Mouse (Mus musculus): ENCODE results near the gene Ctnna3. TPM values are rescaled to one million over a fixed set of nuclear protein-coding genes. Genes with fewer than 3 reads are reported as not detected.
"Not testable (repeated sequence)": the region's sequence is repeated elsewhere in the genome, so short reads cannot be mapped to it uniquely, and the experiment has no call there.

Ctnna3 gene
- polyA plus RNA-seq, 1 experiment from 2014 or later, result not detected

DNA sequence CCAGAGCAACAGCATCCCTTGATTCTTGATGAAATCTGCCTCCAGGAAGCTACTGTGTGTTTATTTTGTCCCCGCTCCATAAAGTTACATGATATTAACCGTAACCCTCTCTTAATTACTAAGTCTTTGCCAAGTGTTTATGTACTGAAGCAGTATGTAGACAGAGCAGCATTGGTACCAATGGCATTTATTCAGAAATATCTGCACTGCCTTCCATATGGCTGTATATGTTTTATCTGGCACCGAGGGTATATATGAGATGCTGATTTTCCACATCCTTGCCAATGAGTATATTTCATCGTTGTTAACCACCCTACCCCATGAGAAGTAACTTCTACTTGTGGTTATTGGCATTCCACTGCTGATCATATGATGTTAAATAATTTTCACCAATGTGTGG lies 947.9 kb downstream of the Ctnna3 start:
- Histone ChIP-seq H3K4me2 (ENCODE audit: low read depth, low read length, severe bottlenecking) (no peak overlapping the region), H3K9me3 (ENCODE audit: control insufficient read depth, low read length) (no peaks in the 10 kb centered on the region), H3K4me1 (replicated peaks; ENCODE audit: control insufficient read depth, insufficient read depth, low read length) (no peaks in the 10 kb centered on the region), H3K9ac (ENCODE audit: low read length) (no peak overlapping the region), H3K27ac (ENCODE audit: low read depth, low read length) (no peak overlapping the region), H3K27me3 (ENCODE audit: control insufficient read depth, insufficient read depth, low read length) (no peaks in the 10 kb centered on the region), H3K4me3 (ENCODE audit: low read depth, low read length) (no peak overlapping the region), H3K36me3 (ENCODE audit: control insufficient read depth, insufficient read depth, low read length) (no peaks in the 10 kb centered on the region)
- 88% methylated on average over 4 of the region's 4 CpGs for WGBS
- DNase-seq (ENCODE audit: low spot score), result no peak
- ATAC-seq (replicated peaks; ENCODE audit: low FRiP score), result no peak

DNA sequence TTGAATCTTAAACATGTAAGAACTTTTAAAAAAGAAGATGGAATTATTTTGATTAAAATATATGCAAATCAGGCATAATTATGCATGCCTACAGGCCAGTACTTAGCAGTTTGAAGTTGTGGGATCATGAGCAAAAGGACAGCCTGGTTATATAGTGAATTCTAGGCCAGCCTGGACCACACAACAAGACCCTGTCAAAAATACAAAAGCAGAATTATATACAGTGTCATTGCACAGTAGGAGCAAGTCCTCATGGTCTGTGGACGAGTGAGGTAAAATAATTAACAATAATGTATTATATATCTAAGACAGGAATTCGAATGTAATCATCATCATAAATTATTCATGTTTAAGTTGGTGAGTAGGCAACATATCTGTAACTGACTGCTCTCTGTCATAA lies 966.7 kb downstream of the Ctnna3 start:
- H3K4me1 ChIP-seq (replicated peaks; ENCODE audit: control insufficient read depth, insufficient read depth, low read length), result no peaks in the 10 kb centered on the region
- no peaks in the 10 kb centered on the region for H3K9me3 ChIP-seq (ENCODE audit: control insufficient read depth, low read length)
- 67% methylated on average over 2 of the region's 2 CpGs for WGBS
- no peaks in the 10 kb centered on the region for H3K36me3 ChIP-seq (ENCODE audit: control insufficient read depth, insufficient read depth, low read length)
- no peak overlapping the region for H3K4me2 ChIP-seq (ENCODE audit: low read depth, low read length, severe bottlenecking)
- H3K9ac ChIP-seq (ENCODE audit: low read length), result no peak overlapping the region
- no peaks in the 10 kb centered on the region for H3K27me3 ChIP-seq (ENCODE audit: control insufficient read depth, insufficient read depth, low read length)
- ATAC-seq (replicated peaks; ENCODE audit: low FRiP score) (no peak), DNase-seq (ENCODE audit: low spot score) (no peak)
- H3K27ac ChIP-seq (ENCODE audit: low read depth, low read length), result no peak overlapping the region
- no peak overlapping the region for H3K4me3 ChIP-seq (ENCODE audit: low read depth, low read length)

DNA sequence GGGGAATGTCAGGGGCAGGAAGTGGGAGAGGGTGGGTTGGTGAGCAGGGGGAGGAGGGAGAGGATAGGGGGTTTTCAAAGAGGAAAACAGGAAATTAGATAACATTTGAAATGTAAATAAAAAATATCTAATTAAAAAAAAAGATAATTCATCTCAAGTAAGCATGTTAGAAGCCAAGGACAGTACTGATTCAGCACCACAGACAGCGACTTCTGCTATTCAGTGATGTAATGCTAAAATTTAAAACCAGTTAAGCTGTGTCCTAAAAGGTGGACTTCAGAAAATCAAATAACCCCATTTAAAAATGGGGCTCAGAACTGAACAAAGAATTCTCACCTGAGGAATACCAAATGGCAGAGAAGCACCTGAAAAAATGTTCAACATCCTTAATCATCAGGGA lies 988.5 kb downstream of the Ctnna3 start:
- H3K4me2 ChIP-seq (ENCODE audit: low read depth, low read length, severe bottlenecking); DNase-seq (ENCODE audit: low spot score); H3K4me1 ChIP-seq (replicated peaks; ENCODE audit: control insufficient read depth, insufficient read depth, low read length); H3K27me3 ChIP-seq (ENCODE audit: control insufficient read depth, insufficient read depth, low read length); H3K27ac ChIP-seq (ENCODE audit: low read depth, low read length); ATAC-seq (replicated peaks; ENCODE audit: low FRiP score); H3K4me3 ChIP-seq (ENCODE audit: low read depth, low read length); H3K9ac ChIP-seq (ENCODE audit: low read length); H3K36me3 ChIP-seq (ENCODE audit: control insufficient read depth, insufficient read depth, low read length); H3K9me3 ChIP-seq (ENCODE audit: control insufficient read depth, low read length): not testable (repeated sequence)
- 30% methylated on average over 1 of the region's 1 CpGs for WGBS

DNA sequence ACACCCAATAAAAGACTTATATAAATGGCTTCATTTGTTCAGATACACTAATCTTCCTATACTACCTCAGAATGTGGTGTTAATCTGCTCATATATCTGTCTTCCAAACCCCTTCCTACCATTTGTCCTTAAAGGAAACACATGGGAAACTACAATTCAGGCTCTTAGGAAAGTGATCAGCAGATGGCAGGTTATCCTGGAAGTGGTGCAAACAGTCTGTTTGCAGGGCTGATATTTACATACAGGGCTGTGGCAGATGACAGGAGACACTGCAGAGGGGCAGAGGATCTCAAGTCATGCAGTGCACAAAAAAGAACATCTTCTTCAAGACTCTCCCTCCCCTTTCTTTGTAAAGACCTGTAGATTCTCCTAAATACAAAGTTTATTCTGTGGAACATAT lies 1008.8 kb downstream of the Ctnna3 start:
- H3K27me3 ChIP-seq (ENCODE audit: control insufficient read depth, insufficient read depth, low read length), result no peaks in the 10 kb centered on the region
- DNase-seq (ENCODE audit: low spot score) (no peak), ATAC-seq (replicated peaks; ENCODE audit: low FRiP score) (no peak)
- H3K36me3 ChIP-seq (ENCODE audit: control insufficient read depth, insufficient read depth, low read length), result no peaks in the 10 kb centered on the region
- H3K27ac ChIP-seq (ENCODE audit: low read depth, low read length), result no peak overlapping the region
- no peaks in the 10 kb centered on the region for H3K4me1 ChIP-seq (replicated peaks; ENCODE audit: control insufficient read depth, insufficient read depth, low read length)
- no peak overlapping the region for H3K9ac ChIP-seq (ENCODE audit: low read length)
- H3K9me3 ChIP-seq (ENCODE audit: control insufficient read depth, low read length), result no peaks in the 10 kb centered on the region
- H3K4me2 ChIP-seq (ENCODE audit: low read depth, low read length, severe bottlenecking), result no peak overlapping the region
- H3K4me3 ChIP-seq (ENCODE audit: low read depth, low read length), result no peak overlapping the region

DNA sequence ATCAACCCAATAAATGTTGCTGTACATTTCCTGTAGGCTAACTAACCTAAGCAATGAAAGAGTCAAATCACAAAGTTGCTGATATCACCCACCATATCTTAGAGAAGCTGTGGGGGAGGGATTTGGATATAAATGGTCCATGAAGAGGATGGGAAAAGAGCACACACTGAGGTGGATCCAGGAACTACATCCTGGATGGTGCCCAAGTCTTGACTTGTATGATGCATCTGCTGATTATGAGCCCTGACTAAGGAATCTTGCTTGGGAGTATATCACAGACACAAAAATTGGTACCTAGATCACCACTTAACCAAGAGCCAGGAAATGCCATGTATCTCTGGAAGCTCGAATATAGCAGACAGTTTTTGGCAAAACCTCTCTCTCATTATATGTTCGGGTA lies 1018.7 kb downstream of the Ctnna3 start:
- Histone ChIP-seq H3K9me3 (ENCODE audit: control insufficient read depth, low read length) (no peaks in the 10 kb centered on the region), H3K4me2 (ENCODE audit: low read depth, low read length, severe bottlenecking) (no peak overlapping the region), H3K9ac (ENCODE audit: low read length) (no peak overlapping the region), H3K4me1 (replicated peaks; ENCODE audit: control insufficient read depth, insufficient read depth, low read length) (no peaks in the 10 kb centered on the region), H3K36me3 (ENCODE audit: control insufficient read depth, insufficient read depth, low read length) (no peaks in the 10 kb centered on the region), H3K4me3 (ENCODE audit: low read depth, low read length) (no peak overlapping the region), H3K27me3 (ENCODE audit: control insufficient read depth, insufficient read depth, low read length) (no peaks in the 10 kb centered on the region), H3K27ac (ENCODE audit: low read depth, low read length) (no peak overlapping the region)
- ATAC-seq (replicated peaks; ENCODE audit: low FRiP score), result no peak
- 90% methylated on average over 2 of the region's 2 CpGs for WGBS
- DNase-seq (ENCODE audit: low spot score), result no peak

DNA sequence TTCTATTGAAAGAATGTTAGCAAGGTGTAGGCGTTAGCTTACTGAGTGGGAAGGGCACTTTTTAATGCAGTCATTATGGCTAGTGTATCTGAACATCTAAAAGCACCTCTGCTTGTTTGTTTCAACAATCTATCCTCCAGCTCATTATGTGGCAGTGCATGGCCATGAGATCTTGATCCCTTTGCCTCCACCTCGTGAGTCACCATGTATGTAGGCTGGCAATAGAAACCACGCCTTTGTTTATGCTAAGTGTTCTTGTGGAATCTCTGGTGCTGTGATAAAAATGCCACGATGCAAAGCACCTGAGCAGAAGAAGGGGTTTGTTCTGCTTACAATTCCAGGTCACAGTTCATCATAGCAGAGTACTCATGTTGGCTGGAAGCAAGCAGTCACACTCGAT lies 1053.4 kb downstream of the Ctnna3 start:
- no peak overlapping the region for H3K27ac ChIP-seq (ENCODE audit: low read depth, low read length)
- ATAC-seq (replicated peaks; ENCODE audit: low FRiP score) (no peak), DNase-seq (ENCODE audit: low spot score) (no peak)

DNA sequence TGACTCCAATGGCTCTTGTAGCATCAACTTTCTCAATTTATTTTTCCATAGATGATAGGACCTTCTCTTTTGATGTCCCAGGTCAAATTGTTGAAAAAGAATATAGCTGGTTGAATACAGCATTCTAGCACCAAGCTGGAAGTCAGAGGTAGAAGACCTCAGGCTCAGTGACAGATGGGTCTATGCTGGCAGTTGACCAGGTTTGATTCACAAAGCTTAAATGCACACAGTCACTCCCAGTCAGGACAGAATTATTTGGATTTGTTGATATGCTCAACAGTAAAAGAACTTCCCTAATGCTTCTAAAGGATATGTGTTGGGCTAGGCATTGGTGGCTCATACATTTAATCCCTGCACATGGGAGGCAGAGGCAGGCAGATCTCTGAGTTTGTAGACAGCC lies 1059.6 kb downstream of the Ctnna3 start:
- Histone ChIP-seq H3K4me3 (ENCODE audit: low read depth, low read length) (no peak overlapping the region), H3K4me1 (replicated peaks; ENCODE audit: control insufficient read depth, insufficient read depth, low read length) (no peaks in the 10 kb centered on the region), H3K9ac (ENCODE audit: low read length) (no peak overlapping the region), H3K36me3 (ENCODE audit: control insufficient read depth, insufficient read depth, low read length) (no peaks in the 10 kb centered on the region), H3K4me2 (ENCODE audit: low read depth, low read length, severe bottlenecking) (no peak overlapping the region), H3K27me3 (ENCODE audit: control insufficient read depth, insufficient read depth, low read length) (no peaks in the 10 kb centered on the region), H3K27ac (ENCODE audit: low read depth, low read length) (no peak overlapping the region), H3K9me3 (ENCODE audit: control insufficient read depth, low read length) (no peaks in the 10 kb centered on the region)
- ATAC-seq (replicated peaks; ENCODE audit: low FRiP score) (no peak), DNase-seq (ENCODE audit: low spot score) (no peak)

More for the DNA sequence above, 1053.4 kb downstream of the Ctnna3 start:
- Histone ChIP-seq H3K4me3 (ENCODE audit: low read depth, low read length) (no peak overlapping the region), H3K4me2 (ENCODE audit: low read depth, low read length, severe bottlenecking) (no peak overlapping the region), H3K36me3 (ENCODE audit: control insufficient read depth, insufficient read depth, low read length) (no peaks in the 10 kb centered on the region), H3K9me3 (ENCODE audit: control insufficient read depth, low read length) (no peaks in the 10 kb centered on the region), H3K9ac (ENCODE audit: low read length) (no peak overlapping the region), H3K4me1 (replicated peaks; ENCODE audit: control insufficient read depth, insufficient read depth, low read length) (no peaks in the 10 kb centered on the region), H3K27me3 (ENCODE audit: control insufficient read depth, insufficient read depth, low read length) (no peaks in the 10 kb centered on the region)
- 86% methylated on average over 5 of the region's 5 CpGs for WGBS

DNA sequence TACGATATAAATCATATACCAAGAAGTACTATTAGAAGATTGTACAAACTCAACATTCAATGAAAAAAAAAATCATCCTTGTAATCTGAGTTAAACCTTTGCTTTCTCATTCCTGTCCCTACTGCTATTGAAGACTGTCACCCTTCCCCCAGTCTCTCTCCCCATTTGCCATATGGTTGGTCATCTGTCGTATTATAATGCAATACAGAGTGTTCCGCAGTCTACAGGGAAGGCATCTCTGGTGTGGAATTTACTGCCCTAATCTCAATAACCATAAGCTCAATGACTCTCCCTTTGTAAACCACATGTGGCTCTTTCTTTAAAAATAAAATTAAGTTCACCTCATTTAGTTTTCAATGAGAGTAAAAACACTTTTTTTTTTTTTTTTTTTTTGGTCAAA lies 1113.7 kb downstream of the Ctnna3 start:
- 83% methylated on average over 3 of the region's 3 CpGs for WGBS
- no peak overlapping the region for H3K9ac ChIP-seq (ENCODE audit: low read length)
- H3K27me3 ChIP-seq (ENCODE audit: control insufficient read depth, insufficient read depth, low read length), result no peaks in the 10 kb centered on the region
- no peak overlapping the region for H3K4me3 ChIP-seq (ENCODE audit: low read depth, low read length)
- ATAC-seq (replicated peaks; ENCODE audit: low FRiP score) (no peak), DNase-seq (ENCODE audit: low spot score) (no peak)
- H3K4me1 ChIP-seq (replicated peaks; ENCODE audit: control insufficient read depth, insufficient read depth, low read length), result no peaks in the 10 kb centered on the region
- no peak overlapping the region for H3K27ac ChIP-seq (ENCODE audit: low read depth, low read length)
- H3K36me3 ChIP-seq (ENCODE audit: control insufficient read depth, insufficient read depth, low read length), result no peaks in the 10 kb centered on the region
- H3K9me3 ChIP-seq (ENCODE audit: control insufficient read depth, low read length), result no peaks in the 10 kb centered on the region
- H3K4me2 ChIP-seq (ENCODE audit: low read depth, low read length, severe bottlenecking), result no peak overlapping the region

DNA sequence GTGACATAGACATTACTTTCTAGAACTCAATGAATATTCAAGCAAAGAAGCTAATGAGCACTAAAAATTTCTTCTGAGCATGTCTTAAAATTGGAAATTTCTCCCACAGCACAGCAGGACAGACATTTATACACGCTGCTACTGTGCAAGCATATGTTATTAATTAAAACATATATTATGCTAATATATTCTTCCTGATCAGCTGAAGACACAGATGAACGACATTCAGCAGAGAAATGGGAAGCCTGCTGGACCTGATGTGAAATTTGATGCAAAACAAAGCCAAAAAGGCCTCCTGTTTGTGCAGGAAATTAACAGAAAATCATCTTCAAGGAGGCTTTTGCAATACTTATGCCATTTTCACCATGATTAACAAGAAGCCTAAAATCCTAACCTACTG lies 1114.5 kb downstream of the Ctnna3 start:
- H3K4me2 ChIP-seq (ENCODE audit: low read depth, low read length, severe bottlenecking), result no peak overlapping the region
- no peaks in the 10 kb centered on the region for H3K36me3 ChIP-seq (ENCODE audit: control insufficient read depth, insufficient read depth, low read length)
- 68% methylated on average over 2 of the region's 2 CpGs for WGBS
- no peaks in the 10 kb centered on the region for H3K4me1 ChIP-seq (replicated peaks; ENCODE audit: control insufficient read depth, insufficient read depth, low read length)
- H3K27ac ChIP-seq (ENCODE audit: low read depth, low read length), result no peak overlapping the region
- no peaks in the 10 kb centered on the region for H3K9me3 ChIP-seq (ENCODE audit: control insufficient read depth, low read length)
- H3K27me3 ChIP-seq (ENCODE audit: control insufficient read depth, insufficient read depth, low read length), result no peaks in the 10 kb centered on the region
- DNase-seq (ENCODE audit: low spot score) (no peak), ATAC-seq (replicated peaks; ENCODE audit: low FRiP score) (no peak)
- H3K4me3 ChIP-seq (ENCODE audit: low read depth, low read length), result no peak overlapping the region
- no peak overlapping the region for H3K9ac ChIP-seq (ENCODE audit: low read length)

Data from forebrain, embryonic 11.5 days (tissue).